Mouse (Mus musculus): ENCODE measurements around the gene Elf1. TPM values are rescaled to one million over a fixed set of nuclear protein-coding genes. Genes with fewer than 3 reads are reported as not detected.

Elf1 gene
- polyA plus RNA-seq, 1 experiment from 2014 or later: 1.9 TPM

DNA sequence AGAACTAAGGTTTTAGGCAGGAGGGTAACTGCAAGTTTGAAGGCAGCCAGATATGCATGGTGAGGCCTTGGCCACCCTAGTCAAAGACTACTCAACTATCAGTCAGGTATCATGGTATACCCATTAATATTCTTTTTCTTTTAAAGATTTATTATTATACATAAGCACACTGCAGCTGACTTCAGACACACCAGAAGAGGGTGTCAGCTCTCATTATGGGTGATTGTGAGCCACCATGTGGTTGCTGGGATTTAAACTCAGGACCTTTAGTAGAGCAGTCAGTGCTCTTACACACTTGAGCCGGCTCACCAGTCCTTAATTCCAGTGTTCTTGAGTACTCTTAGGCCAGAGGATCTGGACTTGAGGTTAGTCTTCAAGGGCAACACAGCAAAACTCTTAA lies 20.6 kb upstream of the Elf1 start:
- Histone ChIP-seq H3K4me3 (ENCODE audit: low read depth, low read length) (no peak overlapping the region), H3K9ac (ENCODE audit: low read length) (no peak overlapping the region), H3K27ac (ENCODE audit: low read depth, low read length) (no peak overlapping the region), H3K9me3 (replicated peaks; ENCODE audit: control insufficient read depth, low read length) (no peaks in the 10 kb centered on the region), H3K36me3 (ENCODE audit: control insufficient read depth, insufficient read depth, low read length) (peaks cover 40% of the 10 kb centered on the region), H3K4me1 (ENCODE audit: control insufficient read depth, insufficient read depth, low read length) (no peaks in the 10 kb centered on the region), H3K27me3 (replicated peaks; ENCODE audit: control insufficient read depth, insufficient read depth, low read length) (no peaks in the 10 kb centered on the region), H3K4me2 (ENCODE audit: low read length) (no peak overlapping the region)
- no peak for ATAC-seq
- 79% methylated on average over 1 of the region's 1 CpGs for WGBS
- DNase-seq (ENCODE audit: low spot score): no peak

DNA sequence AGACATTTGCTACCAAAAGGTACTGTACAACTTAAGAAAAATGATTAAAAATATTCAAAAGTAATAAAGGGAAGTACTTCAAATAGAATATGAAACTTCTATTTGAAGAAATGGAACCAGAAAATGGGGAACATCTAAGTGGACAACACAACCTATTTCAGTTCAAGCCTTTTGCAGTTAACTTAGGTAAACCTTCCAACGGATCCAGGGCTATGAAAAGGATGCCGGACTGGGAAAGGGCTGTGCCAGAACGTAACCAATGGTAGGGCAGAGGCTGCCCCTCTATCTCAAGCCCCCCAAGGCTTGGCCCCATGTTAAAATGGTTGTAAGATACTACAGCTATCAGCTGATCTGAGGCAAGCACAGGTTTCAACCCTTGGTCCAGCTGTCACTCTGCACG lies 20.0 kb upstream of the Elf1 start:
- H3K27ac ChIP-seq (ENCODE audit: low read depth, low read length): no peak overlapping the region
- no peaks in the 10 kb centered on the region for H3K4me1 ChIP-seq (ENCODE audit: control insufficient read depth, insufficient read depth, low read length)
- no peak overlapping the region for H3K4me3 ChIP-seq (ENCODE audit: low read depth, low read length)
- ATAC-seq (no peak), DNase-seq (ENCODE audit: low spot score) (no peak)
- H3K9ac ChIP-seq (ENCODE audit: low read length): no peak overlapping the region
- peaks cover 46% of the 10 kb centered on the region for H3K36me3 ChIP-seq (ENCODE audit: control insufficient read depth, insufficient read depth, low read length)
- no peak overlapping the region for H3K4me2 ChIP-seq (ENCODE audit: low read length)
- H3K27me3 ChIP-seq (replicated peaks; ENCODE audit: control insufficient read depth, insufficient read depth, low read length): no peaks in the 10 kb centered on the region
- WGBS: 93% methylated on average over 4 of the region's 4 CpGs
- H3K9me3 ChIP-seq (replicated peaks; ENCODE audit: control insufficient read depth, low read length): no peaks in the 10 kb centered on the region

DNA sequence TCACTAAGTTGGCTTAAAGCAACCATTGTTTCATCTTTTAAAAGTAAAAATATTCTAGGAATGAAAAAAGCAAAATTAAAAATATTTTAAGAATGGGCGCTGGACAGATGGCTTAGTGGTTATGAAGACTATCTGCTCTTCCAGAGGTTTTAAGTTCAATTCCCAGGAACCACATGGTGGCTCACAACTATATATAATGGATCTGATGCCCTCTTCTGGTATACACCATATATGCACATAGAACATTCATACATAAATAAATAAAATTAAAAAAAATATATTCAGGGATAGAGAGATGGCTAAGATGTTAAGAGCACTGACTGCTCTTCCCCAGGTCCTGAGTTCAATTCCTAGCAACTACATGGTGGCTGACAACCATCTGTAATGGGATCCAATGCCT lies 15.4 kb upstream of the Elf1 start:
- DNase-seq (ENCODE audit: low spot score): peak; percentile 22
- H3K36me3 ChIP-seq (ENCODE audit: control insufficient read depth, insufficient read depth, low read length): peaks cover 79% of the 10 kb centered on the region
- 83% methylated on average over 1 of the region's 1 CpGs for WGBS
- no peaks in the 10 kb centered on the region for H3K4me1 ChIP-seq (ENCODE audit: control insufficient read depth, insufficient read depth, low read length)
- H3K9ac ChIP-seq (ENCODE audit: low read length): no peak overlapping the region
- H3K4me3 ChIP-seq (ENCODE audit: low read depth, low read length): no peak overlapping the region
- H3K4me2 ChIP-seq (ENCODE audit: low read length): no peak overlapping the region
- no peak for ATAC-seq
- no peak overlapping the region for H3K27ac ChIP-seq (ENCODE audit: low read depth, low read length)
- H3K27me3 ChIP-seq (replicated peaks; ENCODE audit: control insufficient read depth, insufficient read depth, low read length): no peaks in the 10 kb centered on the region
- no peaks in the 10 kb centered on the region for H3K9me3 ChIP-seq (replicated peaks; ENCODE audit: control insufficient read depth, low read length)

DNA sequence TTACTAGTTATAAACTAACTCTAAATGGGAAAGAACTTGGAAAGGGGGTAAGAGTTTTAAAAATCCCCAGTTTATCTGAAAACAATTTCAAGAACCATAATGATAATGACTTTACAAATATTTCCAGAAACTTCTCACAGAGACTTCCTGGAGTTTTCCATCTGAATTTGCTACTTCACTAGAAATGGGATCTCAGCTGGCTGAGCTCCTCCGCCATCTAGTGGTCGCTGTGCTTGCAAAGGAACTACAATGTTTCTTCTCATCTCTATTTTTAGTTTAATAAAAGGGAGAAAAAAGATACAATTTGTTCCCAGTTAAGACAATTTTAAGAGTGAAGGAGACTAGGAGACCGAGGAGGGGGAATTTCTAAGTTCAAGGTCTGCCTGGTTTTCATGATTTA lies 13.4 kb upstream of the Elf1 start:
- 32% methylated on average over 3 of the region's 3 CpGs for WGBS
- ATAC-seq (no peak), DNase-seq (ENCODE audit: low spot score) (peak; percentile 80)
- Histone ChIP-seq H3K4me3 (ENCODE audit: low read depth, low read length) (no peak overlapping the region), H3K27me3 (replicated peaks; ENCODE audit: control insufficient read depth, insufficient read depth, low read length) (no peaks in the 10 kb centered on the region), H3K4me2 (ENCODE audit: low read length) (no peak overlapping the region), H3K36me3 (ENCODE audit: control insufficient read depth, insufficient read depth, low read length) (peaks cover 82% of the 10 kb centered on the region), H3K4me1 (ENCODE audit: control insufficient read depth, insufficient read depth, low read length) (no peaks in the 10 kb centered on the region), H3K9me3 (replicated peaks; ENCODE audit: control insufficient read depth, low read length) (no peaks in the 10 kb centered on the region), H3K9ac (ENCODE audit: low read length) (no peak overlapping the region), H3K27ac (ENCODE audit: low read depth, low read length) (no peak overlapping the region)

DNA sequence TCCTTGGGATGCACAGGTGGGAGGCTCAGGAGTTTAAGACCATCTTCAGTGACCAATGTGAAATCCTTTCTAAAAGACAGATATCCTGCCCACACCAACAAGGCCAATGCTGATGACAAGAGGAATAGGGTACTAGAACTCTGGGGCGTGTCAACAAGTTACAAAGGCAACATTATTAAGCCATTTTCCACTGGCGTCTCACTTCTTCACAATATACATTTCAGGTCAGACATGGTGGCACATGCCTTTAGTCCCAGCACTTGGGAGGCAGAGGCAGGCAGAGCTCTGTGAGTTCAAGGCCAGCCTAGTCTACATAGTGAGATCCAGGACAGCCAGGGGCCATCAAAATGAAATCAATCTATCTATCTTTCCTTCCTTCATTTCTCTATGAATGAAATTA lies 7.6 kb upstream of the Elf1 start:
- no peak overlapping the region for H3K27ac ChIP-seq (ENCODE audit: low read depth, low read length)
- no peaks in the 10 kb centered on the region for H3K27me3 ChIP-seq (replicated peaks; ENCODE audit: control insufficient read depth, insufficient read depth, low read length)
- H3K9ac ChIP-seq (ENCODE audit: low read length): no peak overlapping the region
- no peaks in the 10 kb centered on the region for H3K9me3 ChIP-seq (replicated peaks; ENCODE audit: control insufficient read depth, low read length)
- H3K4me3 ChIP-seq (ENCODE audit: low read depth, low read length): no peak overlapping the region
- H3K4me2 ChIP-seq (ENCODE audit: low read length): no peak overlapping the region
- DNase-seq (ENCODE audit: low spot score) (no peak), ATAC-seq (no peak)
- peaks cover 84% of the 10 kb centered on the region for H3K36me3 ChIP-seq (ENCODE audit: control insufficient read depth, insufficient read depth, low read length)
- WGBS: 90% methylated on average over 2 of the region's 2 CpGs
- no peaks in the 10 kb centered on the region for H3K4me1 ChIP-seq (ENCODE audit: control insufficient read depth, insufficient read depth, low read length)

DNA sequence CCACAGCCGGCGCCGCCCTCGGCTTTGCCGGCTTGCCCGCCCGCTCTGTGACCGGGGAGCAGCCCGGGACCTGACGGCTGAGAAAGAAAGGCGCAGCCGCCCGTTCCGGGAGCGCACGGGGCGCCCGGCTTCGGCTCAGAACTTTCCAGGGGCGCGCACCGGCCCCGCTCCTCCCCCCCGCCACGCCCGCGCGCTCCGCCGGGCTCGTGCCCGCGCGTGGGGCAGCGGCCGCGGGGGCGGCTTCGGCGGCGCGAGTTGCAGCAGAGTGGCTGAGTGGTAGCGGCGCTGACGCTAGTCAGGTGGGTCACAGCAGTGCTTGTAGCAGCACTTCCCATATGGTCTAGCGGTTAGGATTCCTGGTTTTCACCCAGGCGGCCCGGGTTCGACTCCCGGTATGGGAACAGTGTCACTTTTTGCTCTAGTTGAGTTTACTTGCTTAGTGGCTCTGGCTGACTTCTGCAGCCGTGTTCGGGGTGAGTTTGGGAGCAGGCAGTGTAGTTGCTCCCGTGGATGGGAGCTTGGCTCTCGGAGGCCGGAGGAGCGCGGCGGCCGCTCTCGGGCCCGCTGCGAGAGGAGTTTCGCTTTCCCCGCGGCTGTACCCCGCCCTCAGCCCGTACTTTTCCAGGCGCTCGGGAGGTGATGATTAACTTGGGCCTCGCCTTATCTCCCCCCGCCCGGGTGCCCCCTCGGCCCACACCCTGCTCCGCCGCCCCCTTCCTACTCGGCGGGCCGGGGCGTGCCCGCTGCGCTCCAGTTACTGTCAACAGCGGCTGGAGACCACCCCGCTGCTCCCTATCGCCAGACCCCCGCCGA lies 551 bp downstream of the Elf1 start, which contains the start of gene Wbp4:
TSS of gene Wbp4 (minus strand) at position 182 of the 813 bp plus-strand sequence.
- H3K36me3 ChIP-seq (ENCODE audit: control insufficient read depth, insufficient read depth, low read length): peaks cover 21% of the 10 kb centered on the region
- no peaks in the 10 kb centered on the region for H3K9me3 ChIP-seq (replicated peaks; ENCODE audit: control insufficient read depth, low read length)
- peak within 1 kb of the TSS; percentile 100 for H3K27ac ChIP-seq (ENCODE audit: low read depth, low read length)
- H3K4me2 ChIP-seq (ENCODE audit: low read length): peak within 1 kb of the TSS; percentile 63
- H3K4me1 ChIP-seq (ENCODE audit: control insufficient read depth, insufficient read depth, low read length): peaks cover 19% of the 10 kb centered on the region
- H3K27me3 ChIP-seq (replicated peaks; ENCODE audit: control insufficient read depth, insufficient read depth, low read length): no peaks in the 10 kb centered on the region
- ATAC-seq: peak; percentile 95
- whole genome bisulfite sequencing: under 1% methylated on average over 76 of the region's 86 CpGs
- H3K4me3 ChIP-seq (ENCODE audit: low read depth, low read length): peak within 1 kb of the TSS; percentile 92
- peak; percentile 96 for DNase-seq (ENCODE audit: low spot score)
- H3K9ac ChIP-seq (ENCODE audit: low read length): peak within 1 kb of the TSS; percentile 98

DNA sequence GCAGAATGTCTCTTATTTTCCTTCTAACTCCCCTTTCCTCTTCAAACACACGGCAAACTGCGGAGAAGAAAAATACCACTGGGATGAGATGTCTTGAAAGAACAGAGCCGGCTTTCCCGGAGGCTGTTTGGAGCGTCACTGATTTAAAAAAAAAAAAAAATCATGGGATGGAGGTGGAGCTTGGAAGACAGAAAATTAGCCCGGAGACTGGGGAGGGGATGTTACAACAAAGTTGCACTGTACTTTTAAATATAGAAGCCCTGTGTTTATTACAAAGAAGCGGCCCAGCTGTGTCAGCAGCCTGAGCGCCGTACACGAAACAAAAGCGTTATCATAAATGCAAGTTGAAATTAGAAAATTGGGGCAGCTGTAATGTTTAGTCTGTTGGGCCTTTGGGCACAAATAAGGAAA lies 1.3 kb downstream of the Elf1 start:
- no peaks in the 10 kb centered on the region for H3K9me3 ChIP-seq (replicated peaks; ENCODE audit: control insufficient read depth, low read length)
- peak overlapping the region; percentile 98 for H3K9ac ChIP-seq (ENCODE audit: low read length)
- WGBS: 0% methylated on average over 11 of the region's 11 CpGs
- peak; percentile 72 for DNase-seq (ENCODE audit: low spot score)
- peak overlapping the region; percentile 92 for H3K4me3 ChIP-seq (ENCODE audit: low read depth, low read length)
- H3K27ac ChIP-seq (ENCODE audit: low read depth, low read length): peak overlapping the region; percentile 100
- no peaks in the 10 kb centered on the region; the same call in 1 of the 2 replicates for H3K27me3 ChIP-seq (replicated peaks; ENCODE audit: control insufficient read depth, insufficient read depth, low read length)
- peak overlapping the region; percentile 55 for H3K4me2 ChIP-seq (ENCODE audit: low read length)
- ATAC-seq: no peak
- peaks cover 16% of the 10 kb centered on the region for H3K36me3 ChIP-seq (ENCODE audit: control insufficient read depth, insufficient read depth, low read length)
- H3K4me1 ChIP-seq (ENCODE audit: control insufficient read depth, insufficient read depth, low read length): peaks cover 19% of the 10 kb centered on the region

DNA sequence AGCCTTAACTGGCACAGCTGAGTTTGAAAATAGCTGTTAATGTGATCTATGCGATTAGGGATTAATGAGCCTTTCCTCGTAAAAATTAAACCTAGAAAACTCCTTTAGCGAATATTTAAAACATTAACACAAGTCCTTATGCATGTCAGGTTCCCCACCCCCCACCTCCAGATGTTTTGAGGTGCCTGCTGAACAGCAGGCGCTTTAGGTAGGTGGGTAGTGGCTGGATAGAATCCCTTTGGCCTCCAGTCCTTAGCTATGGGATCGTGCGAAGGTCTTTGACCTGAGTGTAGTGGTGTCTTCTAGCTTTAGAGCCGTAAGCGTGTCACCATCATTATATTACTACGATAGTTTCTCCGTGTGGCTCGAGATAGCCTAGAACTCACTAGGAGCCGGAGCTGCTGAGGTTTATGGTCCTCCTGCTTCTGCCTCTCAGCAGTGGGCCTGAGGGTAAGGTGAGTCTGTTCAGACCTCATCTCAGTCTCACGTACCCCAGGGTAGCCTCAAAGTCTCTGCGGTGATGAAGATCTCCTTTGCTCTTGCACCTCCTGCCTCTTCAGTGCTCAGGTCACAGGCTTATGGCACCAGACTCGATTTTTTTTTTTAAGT lies 1.9 kb downstream of the Elf1 start:
- Histone ChIP-seq H3K27me3 (replicated peaks; ENCODE audit: control insufficient read depth, insufficient read depth, low read length) (no peaks in the 10 kb centered on the region; the same call in 1 of the 2 replicates), H3K9me3 (replicated peaks; ENCODE audit: control insufficient read depth, low read length) (no peaks in the 10 kb centered on the region), H3K27ac (ENCODE audit: low read depth, low read length) (peak overlapping the region; percentile 100), H3K9ac (ENCODE audit: low read length) (peak overlapping the region; percentile 98), H3K36me3 (ENCODE audit: control insufficient read depth, insufficient read depth, low read length) (peaks cover 12% of the 10 kb centered on the region), H3K4me1 (ENCODE audit: control insufficient read depth, insufficient read depth, low read length) (peaks cover 19% of the 10 kb centered on the region), H3K4me2 (ENCODE audit: low read length) (peak overlapping the region; percentile 55), H3K4me3 (ENCODE audit: low read depth, low read length) (peak overlapping the region; percentile 92)
- ATAC-seq: no peak
- 27% methylated on average over 15 of the region's 15 CpGs for WGBS
- DNase-seq (ENCODE audit: low spot score): no peak

DNA sequence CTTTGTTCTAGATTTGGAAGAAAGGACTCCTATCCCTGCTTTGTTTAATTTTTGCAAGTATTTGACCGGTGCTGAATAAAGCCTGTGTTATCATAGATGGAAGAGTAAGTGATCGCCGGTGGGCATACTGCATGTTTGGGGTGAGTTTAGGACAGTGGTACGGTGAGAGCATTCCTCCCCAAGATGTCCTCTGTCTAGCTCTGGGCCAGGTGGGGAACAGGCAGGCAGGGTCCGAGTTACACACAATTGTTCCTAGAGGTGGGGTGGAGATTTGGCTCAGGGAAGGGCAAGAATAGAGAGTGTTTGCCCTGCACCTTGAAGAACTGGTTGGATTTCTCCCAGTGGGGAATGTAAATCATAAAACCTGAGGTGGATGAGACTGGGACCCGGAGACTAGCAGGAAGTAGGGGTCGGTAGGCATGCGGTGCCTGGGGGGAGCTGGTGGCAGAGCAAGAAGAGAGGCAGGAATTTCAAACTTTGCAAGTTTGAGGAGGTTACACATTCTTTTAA lies 2.7 kb downstream of the Elf1 start:
- H3K4me3 ChIP-seq (ENCODE audit: low read depth, low read length): no peak overlapping the region
- peaks cover 6% of the 10 kb centered on the region; the same call in 1 of the 2 replicates for H3K36me3 ChIP-seq (ENCODE audit: control insufficient read depth, insufficient read depth, low read length)
- DNase-seq (ENCODE audit: low spot score) (no peak), ATAC-seq (no peak)
- 83% methylated on average over 8 of the region's 8 CpGs for WGBS
- H3K9me3 ChIP-seq (replicated peaks; ENCODE audit: control insufficient read depth, low read length): no peaks in the 10 kb centered on the region
- no peaks in the 10 kb centered on the region; the same call in 1 of the 2 replicates for H3K27me3 ChIP-seq (replicated peaks; ENCODE audit: control insufficient read depth, insufficient read depth, low read length)
- no peak overlapping the region for H3K4me2 ChIP-seq (ENCODE audit: low read length)
- peaks cover 19% of the 10 kb centered on the region for H3K4me1 ChIP-seq (ENCODE audit: control insufficient read depth, insufficient read depth, low read length)
- no peak overlapping the region for H3K27ac ChIP-seq (ENCODE audit: low read depth, low read length)
- peak overlapping the region; percentile 98; the same call in 1 of the 2 replicates for H3K9ac ChIP-seq (ENCODE audit: low read length)
